Mouse (Mus musculus) MEL (cell line): ENCODE results near the gene Pik3cd. TPM values are rescaled to one million over a fixed set of nuclear protein-coding genes. Genes with fewer than 3 reads are reported as not detected.
"Not testable (repeated sequence)": the region's sequence is repeated elsewhere in the genome, so short reads cannot be mapped to it uniquely, and the experiment has no call there.

Experiments
- DNase-seq: peaks from one replicate; pipeline ENCODE4 v3.0.0; 2011; ENCODE audit warnings: low read depth, low spot score
- H3K27ac ChIP-seq: 2 replicates; pipeline ENCODE4 v1.5.1; 2012; ENCODE audit warnings: low read depth, mild to moderate bottlenecking, control low read depth, low read length, moderate library complexity; ENCODE audit not compliant: control insufficient read depth
- H3K27me3 ChIP-seq, 2 experiments: fragments of 150-350 bp in 1 of 2; sonication (generic) in 1 of 2; 2 replicates each; pipeline ENCODE4 v1.6.1; 2012; ENCODE audit warnings: low read length in 2 of 2, mild to moderate bottlenecking in 2 of 2, improper control_type of control experiment in 1 of 2, moderate library complexity in 1 of 2; ENCODE audit not compliant: insufficient read depth in 2 of 2, control insufficient read depth in 1 of 2
- H3K36me3 ChIP-seq, 2 experiments: 2 replicates each; pipeline ENCODE4 v1.6.1; 2012 to 2014; ENCODE audit warnings: low read length in 2 of 2, improper control_type of control experiment in 1 of 2, inconsistent platforms in 1 of 2, mild to moderate bottlenecking in 1 of 2; ENCODE audit not compliant: insufficient read depth in 2 of 2, control insufficient read depth in 1 of 2
- H3K4me1 ChIP-seq, 2 experiments: fragments of 150-350 bp in 1 of 2; sonication (generic) in 1 of 2; 2 replicates each; pipeline ENCODE4 v1.6.1; 2012; ENCODE audit warnings: low read length in 2 of 2, improper control_type of control experiment in 1 of 2, mild to moderate bottlenecking in 1 of 2; ENCODE audit not compliant: insufficient read depth in 2 of 2, control insufficient read depth in 1 of 2
- H3K4me3 ChIP-seq, 2 experiments: fragments of 150-350 bp in 1 of 2; sonication (generic) in 1 of 2; 2 replicates each; pipeline ENCODE4 v1.5.1; 2012; ENCODE audit warnings: low read depth in 2 of 2, low read length in 2 of 2, mild to moderate bottlenecking in 2 of 2, moderate library complexity in 2 of 2, control low read depth in 1 of 2, improper control_type of control experiment in 1 of 2; ENCODE audit not compliant: control insufficient read depth in 1 of 2, insufficient read depth in 1 of 2
- H3K79me2 ChIP-seq: 2 replicates; pipeline ENCODE4 v1.6.1; 2012; ENCODE audit warnings: mild to moderate bottlenecking, low read length, moderate library complexity; ENCODE audit not compliant: control insufficient read depth, poor library complexity, insufficient read depth
- H3K9ac ChIP-seq: 2 replicates; pipeline ENCODE4 v1.6.1; 2012; ENCODE audit warnings: low read depth, mild to moderate bottlenecking, control low read depth, low read length, moderate library complexity; ENCODE audit not compliant: control insufficient read depth, poor library complexity, severe bottlenecking
- H3K9me3 ChIP-seq: fragments of 150-350 bp; sonication (generic); replicated peaks from 2 replicates; pipeline ENCODE4 v1.6.1; 2012; ENCODE audit warnings: mild to moderate bottlenecking, low read length, improper control_type of control experiment, moderate library complexity; ENCODE audit not compliant: insufficient read depth
- BHLHE40 ChIP-seq: IDR thresholded peaks from 2 replicates; pipeline ENCODE4 v1.6.1; 2012; ENCODE audit warnings: low read depth, mild to moderate bottlenecking, inconsistent platforms, low read length, improper control_type of control experiment, borderline replicate concordance
- CHD1 ChIP-seq: IDR thresholded peaks from 2 replicates; pipeline ENCODE4 v1.6.1; 2012; ENCODE audit warnings: low read depth, mild to moderate bottlenecking, inconsistent platforms, low read length, improper control_type of control experiment
- CHD2 ChIP-seq: IDR thresholded peaks from 2 replicates; pipeline ENCODE4 v1.6.1; 2011; ENCODE audit warnings: low read length, improper control_type of control experiment
- CTCF ChIP-seq, 3 experiments: IDR thresholded peaks in 2 of 3; conservative IDR thresholded peaks in 1 of 3; 2 replicates each; pipeline ENCODE4 v1.5.1; 2011 to 2012; ENCODE audit warnings: low read length in 3 of 3, low read depth in 2 of 3, mild to moderate bottlenecking in 2 of 3, improper control_type of control experiment in 1 of 3, inconsistent platforms in 1 of 3, mixed read lengths in 1 of 3, moderate library complexity in 1 of 3; ENCODE audit not compliant: control insufficient read depth in 1 of 3, insufficient read depth in 1 of 3, poor library complexity in 1 of 3, severe bottlenecking in 1 of 3
- ELF1 ChIP-seq: IDR thresholded peaks from 2 replicates; pipeline ENCODE4 v1.6.1; 2014; ENCODE audit warnings: low read depth, mild to moderate bottlenecking, inconsistent platforms, low read length, improper control_type of control experiment, moderate library complexity
- EP300 ChIP-seq, 2 experiments: IDR thresholded peaks; 2 replicates each; pipeline ENCODE4 v1.6.1; 2011; ENCODE audit warnings: improper control_type of control experiment in 2 of 2, low read length in 2 of 2, low read depth in 1 of 2, mild to moderate bottlenecking in 1 of 2
- ETS1 ChIP-seq: IDR thresholded peaks from 2 replicates; pipeline ENCODE4 v1.6.1; 2012; ENCODE audit warnings: low read depth, mild to moderate bottlenecking, inconsistent platforms, low read length, improper control_type of control experiment, moderate library complexity
- GATA1 ChIP-seq: IDR thresholded peaks from 2 replicates; pipeline ENCODE4 v1.6.1; 2011; ENCODE audit warnings: low read depth, low read length, improper control_type of control experiment
- MXI1 ChIP-seq: IDR thresholded peaks from 2 replicates; pipeline ENCODE4 v1.6.1; 2011; ENCODE audit warnings: mild to moderate bottlenecking, low read depth, low read length, improper control_type of control experiment
- NRF1 ChIP-seq: IDR thresholded peaks from 2 replicates; pipeline ENCODE4 v1.6.1; 2014; ENCODE audit warnings: low read depth, mild to moderate bottlenecking, inconsistent platforms, low read length, improper control_type of control experiment, moderate library complexity; ENCODE audit not compliant: poor library complexity, insufficient read depth, severe bottlenecking
- POLR2A ChIP-seq, 2 experiments: IDR thresholded peaks; 2 replicates each; pipeline ENCODE4 v1.6.1; 2011 to 2012; ENCODE audit warnings: low read length in 2 of 2, mild to moderate bottlenecking in 2 of 2, control low read depth in 1 of 2, improper control_type of control experiment in 1 of 2, low read depth in 1 of 2, moderate library complexity in 1 of 2; ENCODE audit not compliant: control insufficient read depth in 1 of 2, insufficient read depth in 1 of 2, poor library complexity in 1 of 2
- RCOR1 ChIP-seq: IDR thresholded peaks from 2 replicates; pipeline ENCODE4 v1.6.1; 2012; ENCODE audit warnings: low read depth, mild to moderate bottlenecking, inconsistent platforms, low read length, improper control_type of control experiment
- SIN3A ChIP-seq: IDR thresholded peaks from 2 replicates; pipeline ENCODE4 v1.6.1; 2012; ENCODE audit warnings: low read length, improper control_type of control experiment, inconsistent platforms
- TAL1 ChIP-seq: IDR thresholded peaks from 2 replicates; pipeline ENCODE4 v1.6.1; 2012; ENCODE audit warnings: mild to moderate bottlenecking, inconsistent platforms, low read length, moderate library complexity, mixed read lengths
- TBP ChIP-seq: IDR thresholded peaks from 2 replicates; pipeline ENCODE4 v1.8.0; 2011; ENCODE audit warnings: low read depth, low read length, improper control_type of control experiment
- UBTF ChIP-seq: IDR thresholded peaks from 2 replicates; pipeline ENCODE4 v1.6.1; 2012; ENCODE audit warnings: low read depth, mild to moderate bottlenecking, inconsistent platforms, low read length, improper control_type of control experiment, moderate library complexity, borderline replicate concordance; ENCODE audit not compliant: insufficient read depth
- USF1 ChIP-seq: IDR thresholded peaks from 2 replicates; pipeline ENCODE4 v1.6.1; 2014; ENCODE audit warnings: low read depth, mild to moderate bottlenecking, inconsistent platforms, low read length, improper control_type of control experiment, moderate library complexity
- ZC3H11A ChIP-seq: IDR thresholded peaks from 2 replicates; pipeline ENCODE4 v1.6.1; 2012; ENCODE audit warnings: low read depth, mild to moderate bottlenecking, inconsistent platforms, low read length, improper control_type of control experiment
- polyA plus RNA-seq, 2 experiments: library from polyadenylated mRNA; stranded (reverse) in 1 of 2; unstranded in 1 of 2; fragments of >175 nt in 1 of 2; fragments of >200 nt in 1 of 2; gene quantifications; 2 replicates each; pipeline versions ENCODE4 v1.2.1 to v1.2.4; 2012; ENCODE audit warnings: low replicate concordance in 2 of 2, low read depth in 1 of 2; ENCODE audit not compliant: insufficient read length in 2 of 2, insufficient read depth in 1 of 2, missing spikeins in 1 of 2
- total RNA-seq: library from RNA; depleted of rRNA; stranded (reverse); fragments of 300-350 nt; gene quantifications from 2 replicates; pipeline ENCODE4 v1.2.3, GENCODE M21; 2012

Gene Pik3cd
- total and polyA plus RNA-seq, 3 experiments: 45.9 to 152 (median 49.8) TPM

GRCm38 (mm10) chr4:149702210-149702979 is at the start of gene Pik3cd (continued):
- no peak for TF ChIP-seq CTCF (IDR thresholded peaks at IDR 0.05 in 2 of 3, conservative IDR thresholded peaks at IDR 0.05 in 1 of 3; ENCODE audit: control insufficient read depth in 1 of 3, insufficient read depth in 1 of 3, low read depth in 2 of 3, low read length in 3 of 3, poor library complexity in 1 of 3, severe bottlenecking in 1 of 3)
- TF ChIP-seq RCOR1: no peak
- TF ChIP-seq UBTF: no peak
- peak; percentile 70 for TF ChIP-seq ELF1
- peak; percentile 75 for TF ChIP-seq TBP
- TF ChIP-seq, all 39 proteins: peak for 23

- TF ChIP-seq BHLHE40 (no peak), CHD2 (no peak), POLR2A (IDR thresholded peaks at IDR 0.05; ENCODE audit: control insufficient read depth in 1 of 2, insufficient read depth in 1 of 2, low read depth in 1 of 2, low read length in 2 of 2, poor library complexity in 1 of 2) (no peak), NRF1 (no peak), EP300 (IDR thresholded peaks at IDR 0.05; ENCODE audit: low read depth in 1 of 2, low read length in 2 of 2) (no peak), CHD1 (no peak), MXI1 (no peak), GATA1 (no peak), USF1 (no peak), ELF1 (no peak), SIN3A (no peak), ZC3H11A (no peak), TAL1 (no peak), ETS1 (no peak)
- Histone ChIP-seq H3K27me3 (no peaks in the 10 kb centered on the region), H3K4me3 (no peak overlapping the region), H3K4me1 (no peaks in the 10 kb centered on the region), H3K27ac (no peak overlapping the region), H3K9me3 (no peaks in the 10 kb centered on the region), H3K9ac (no peak overlapping the region), H3K36me3 (peaks cover 0 to 38% of the 10 kb centered on the region in 2 experiments; a peak in 2 of 4 replicates), H3K79me2 (no peaks in the 10 kb centered on the region)
- DNase-seq: no peak
Measured at GRCm38 (mm10) chr4:149750671-149751070, 48.3 kb upstream of the Pik3cd start.

- not testable (repeated sequence) for H3K9ac ChIP-seq, H3K4me3 ChIP-seq, H3K9me3 ChIP-seq, H3K27ac ChIP-seq, DNase-seq, H3K4me1 ChIP-seq, H3K79me2 ChIP-seq, H3K27me3 ChIP-seq
- peaks cover 0 to 41% of the 10 kb centered on the region in 2 experiments; a peak in 2 of 4 replicates for H3K36me3 ChIP-seq
Measured at GRCm38 (mm10) chr4:149749663-149750015, 47.3 kb upstream of the Pik3cd start.
